ENCODE assay signal across 46 mouse cellular contexts in the genomic region with DNA sequence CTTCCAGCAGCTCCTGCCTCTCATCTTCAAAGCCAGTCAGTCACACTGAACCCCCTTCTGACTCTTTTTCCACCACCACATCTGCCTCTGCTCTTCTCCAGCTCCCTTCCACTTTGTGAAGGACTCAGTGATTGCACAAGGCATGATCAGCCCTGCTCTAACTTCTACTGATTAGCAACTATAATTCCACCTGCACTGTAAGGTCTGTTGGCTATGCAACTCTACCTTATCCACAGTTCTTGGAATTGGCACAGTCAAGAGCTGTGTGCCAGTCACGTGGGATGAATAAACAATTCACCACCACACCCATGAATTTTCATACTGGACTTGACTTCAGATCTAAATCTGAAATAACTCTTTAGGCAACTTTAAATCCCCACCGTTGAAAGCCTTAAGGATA. TPM values are rescaled to one million over a fixed set of nuclear protein-coding genes. Genes with fewer than 3 reads are reported as not detected.
"Had no signal": no experiment of that assay in that cellular context is flagged by ENCODE, and none has a peak within 500 bp of the region (broad histone marks: within the 10 kb centered on the region; RNA-seq: fewer than 3 reads in every experiment).

No protein-coding gene starts in this region.

- H3K27me3 ChIP-seq: limb, embryonic 12.5 days; limb, embryonic 15.5 days; liver, embryonic 12.5 days; liver, embryonic 13.5 days; liver, embryonic 15.5 days; lung, embryonic 15.5 days; megakaryocyte, embryonic 14.5 days; midbrain, embryonic 12.5 days; midbrain, embryonic 13.5 days; midbrain, embryonic 15.5 days had no signal

- H3K9me3 ChIP-seq: limb, embryonic 10.5 days; limb, embryonic 12.5 days; limb, embryonic 13.5 days; limb, embryonic 15.5 days; liver, embryonic 12.5 days; liver, embryonic 13.5 days; liver, embryonic 15.5 days; lung, embryonic 15.5 days; midbrain, embryonic 10.5 days; midbrain, embryonic 12.5 days; midbrain, embryonic 13.5 days; midbrain, embryonic 15.5 days had no signal

- H3K4me2 ChIP-seq: limb, embryonic 12.5 days; limb, embryonic 13.5 days; limb, embryonic 15.5 days; liver, embryonic 11.5 days; liver, embryonic 12.5 days; liver, embryonic 13.5 days; liver, embryonic 15.5 days; lung, embryonic 14.5 days; lung, embryonic 15.5 days; midbrain, embryonic 11.5 days; midbrain, embryonic 12.5 days; midbrain, embryonic 13.5 days; midbrain, embryonic 15.5 days had no signal

- H3K36me3 ChIP-seq: limb, embryonic 10.5 days; liver, embryonic 12.5 days; liver, embryonic 13.5 days; liver, embryonic 15.5 days; lung, embryonic 15.5 days; midbrain, embryonic 10.5 days; midbrain, embryonic 12.5 days had no signal

- H3K27ac ChIP-seq: limb, embryonic 10.5 days; limb, embryonic 12.5 days; limb, embryonic 13.5 days; limb, embryonic 15.5 days; liver, embryonic 12.5 days; liver, embryonic 13.5 days; liver, embryonic 14.5 days; liver, embryonic 15.5 days; lung, embryonic 15.5 days; macrophage; midbrain, embryonic 10.5 days; midbrain, embryonic 12.5 days; midbrain, embryonic 13.5 days; midbrain, embryonic 15.5 days had no signal

- DNase-seq: left cerebral cortex, postnatal 4 days; liver; liver, embryonic 13.5 days; liver, postnatal 0 days; lung, adult 18-20 months; lung, adult 2 months; lung, embryonic 14.5 days; lung, postnatal 10 days; lung, postnatal 14 days; lung, postnatal 36 days; lung, postnatal 4 days; midbrain, embryonic 14.5 days had no signal

- H3K9ac ChIP-seq: limb, embryonic 12.5 days; limb, embryonic 13.5 days; limb, embryonic 15.5 days; liver, embryonic 12.5 days; liver, embryonic 13.5 days; liver, embryonic 14.5 days; liver, embryonic 15.5 days; liver, postnatal 0 days; lung, embryonic 14.5 days; lung, embryonic 15.5 days; midbrain, embryonic 12.5 days; midbrain, embryonic 13.5 days; midbrain, embryonic 15.5 days had no signal

- H3K4me1 ChIP-seq: limb, embryonic 12.5 days; limb, embryonic 15.5 days; liver, embryonic 12.5 days; liver, embryonic 13.5 days; liver, embryonic 15.5 days; lung, embryonic 15.5 days; megakaryocyte, embryonic 14.5 days; midbrain, embryonic 10.5 days; midbrain, embryonic 12.5 days; midbrain, embryonic 13.5 days; midbrain, embryonic 15.5 days had no signal

- H3K4me3 ChIP-seq: limb, embryonic 10.5 days; limb, embryonic 12.5 days; limb, embryonic 13.5 days; limb, embryonic 15.5 days; liver, embryonic 12.5 days; liver, embryonic 13.5 days; liver, embryonic 15.5 days; lung, embryonic 15.5 days; megakaryocyte, embryonic 14.5 days; midbrain, embryonic 10.5 days; midbrain, embryonic 12.5 days; midbrain, embryonic 13.5 days; midbrain, embryonic 15.5 days; myocyte had no signal

- ATAC-seq: liver, embryonic 12.5 days; liver, postnatal 0 days; lung, postnatal 0 days; midbrain, embryonic 13.5 days; midbrain, embryonic 15.5 days; midbrain, embryonic 16.5 days had no signal

RNA-seq across cellular contexts. Expression of a gene that starts 36.6 kb away (rescaled TPM):
- total RNA-seq: left cerebral cortex, adult 8-10 months; left cerebral cortex, postnatal 10 days; left cerebral cortex, postnatal 14 days; left cerebral cortex, postnatal 36 days; left cerebral cortex, postnatal 4 days; liver, adult 2 months; megakaryocyte progenitor cell, adult 5-6 weeks; megakaryocyte, adult 5-6 weeks; megakaryocyte-erythroid progenitor cell, adult 5-6 weeks; midbrain, postnatal 0 days; monocyte, adult 5-6 weeks had no signal
- polyA plus RNA-seq: limb, embryonic 10.5 days; limb, embryonic 11.5 days; limb, embryonic 12.5 days; limb, embryonic 13.5 days; limb, embryonic 14.5 days; limb, embryonic 15.5 days; liver, adult 2 months; liver, embryonic 11.5 days; liver, embryonic 12.5 days; liver, embryonic 13.5 days; liver, embryonic 14.5 days; liver, embryonic 15.5 days; liver, embryonic 16.5 days; liver, postnatal 0 days; lung, adult 2 months; lung, embryonic 14.5 days; lung, embryonic 15.5 days; lung, embryonic 16.5 days; lung, postnatal 0 days; macrophage; midbrain, embryonic 10.5 days; midbrain, embryonic 11.5 days; midbrain, embryonic 12.5 days; midbrain, embryonic 13.5 days; midbrain, embryonic 14.5 days; midbrain, embryonic 15.5 days; midbrain, embryonic 16.5 days; midbrain, postnatal 0 days; myocyte; neural tube, embryonic 11.5 days had no signal
